13 mouse cellular contexts compared by ENCODE assay signal in genomic region chr19:3844836-3845235, GRCm38 (mm10).
"Had no signal": no experiment of that assay in that cellular context is flagged by ENCODE, and none has a peak within 500 bp of the region (broad histone marks: within the 10 kb centered on the region; RNA-seq: fewer than 3 reads in every experiment).

No protein-coding gene starts in this region.

- H3K9me3 ChIP-seq: kidney, embryonic 15.5 days; limb, embryonic 13.5 days; midbrain, embryonic 10.5 days; neural tube, embryonic 12.5 days had no signal

- H3K27ac ChIP-seq: kidney, embryonic 15.5 days; limb, embryonic 13.5 days; liver, embryonic 14.5 days; midbrain, embryonic 10.5 days; neural tube, embryonic 12.5 days had no signal

- H3K9ac ChIP-seq: kidney, embryonic 15.5 days; limb, embryonic 13.5 days; liver, embryonic 14.5 days; neural tube, embryonic 12.5 days had no signal

- H3K36me3 ChIP-seq: kidney, embryonic 15.5 days; limb, embryonic 13.5 days; midbrain, embryonic 10.5 days; neural tube, embryonic 12.5 days had no signal

- H3K27me3 ChIP-seq: kidney, embryonic 15.5 days; neural tube, embryonic 12.5 days had no signal

- DNase-seq: kidney, postnatal 36 days; layer of hippocampus, adult 9-11 months; left cerebral cortex, postnatal 4 days; lung, adult 18-20 months; lung, postnatal 36 days; midbrain, embryonic 14.5 days; thymus, adult 2 months; thymus, postnatal 36 days had no signal

- H3K4me3 ChIP-seq: kidney, embryonic 15.5 days; limb, embryonic 13.5 days; midbrain, embryonic 10.5 days; neural tube, embryonic 12.5 days had no signal

- H3K4me2 ChIP-seq: kidney, embryonic 15.5 days; limb, embryonic 13.5 days; neural tube, embryonic 12.5 days had no signal

- H3K4me1 ChIP-seq: neural tube, embryonic 12.5 days had no signal
